ENCODE assay signal across 8 mouse cellular contexts in genomic region chr11:69156800-69157199, GRCm38 (mm10). TPM values are rescaled to one million over a fixed set of nuclear protein-coding genes. Genes with fewer than 3 reads are reported as not detected.
DNase-seq lines count a peak whose midpoint lies in the region; ATAC-seq and TF ChIP-seq lines count a peak whose summit lies in the region.

Alox12b (plus strand) TSS chr11:69156989.

- no peak within 1 kb of the TSS for H3K9ac ChIP-seq in kidney, postnatal 0 days (ENCODE audit: low read depth, low read length)
- peak within 1 kb of the TSS; percentile 2; the same call in 1 of the 2 replicates for H3K9ac ChIP-seq in forebrain, embryonic 13.5 days
- H3K9ac ChIP-seq in midbrain, embryonic 11.5 days (ENCODE audit: low read length), result no peak within 1 kb of the TSS

- H3K9me3 ChIP-seq in kidney, postnatal 0 days (replicated peaks; ENCODE audit: low read length), result no peaks in the 10 kb centered on the region
- H3K9me3 ChIP-seq in forebrain, embryonic 13.5 days (replicated peaks), result no peaks in the 10 kb centered on the region
- no peaks in the 10 kb centered on the region for H3K9me3 ChIP-seq in midbrain, embryonic 11.5 days (ENCODE audit: control insufficient read depth, low read length)

- H3K4me2 ChIP-seq in kidney, postnatal 0 days (ENCODE audit: low read length), result peak within 1 kb of the TSS; percentile 28; the same call in 1 of the 2 replicates
- peak within 1 kb of the TSS; percentile 45 for H3K4me2 ChIP-seq in forebrain, embryonic 13.5 days
- peak within 1 kb of the TSS; percentile 33 for H3K4me2 ChIP-seq in midbrain, embryonic 11.5 days

- H3K27ac ChIP-seq in kidney, postnatal 0 days, result no peak within 1 kb of the TSS
- no peak within 1 kb of the TSS for H3K27ac ChIP-seq in forebrain, embryonic 13.5 days
- H3K27ac ChIP-seq in midbrain, embryonic 11.5 days (ENCODE audit: low read depth, low read length), result no peak within 1 kb of the TSS

- peaks cover 7% of the 10 kb centered on the region; the same call in 1 of the 2 replicates for H3K27me3 ChIP-seq in kidney, postnatal 0 days (ENCODE audit: insufficient read depth, low read length)
- H3K27me3 ChIP-seq in forebrain, embryonic 13.5 days, result peaks cover 40% of the 10 kb centered on the region
- H3K27me3 ChIP-seq in midbrain, embryonic 11.5 days (ENCODE audit: control insufficient read depth, insufficient read depth, low read length), result peaks cover 8% of the 10 kb centered on the region; the same call in 1 of the 2 replicates

- no peak for TF ChIP-seq POLR2A in brain, embryonic 14.5 days (IDR thresholded peaks at IDR 0.05; ENCODE audit: borderline replicate concordance, extremely low read depth, insufficient read depth, insufficient read length, poor library complexity, severe bottlenecking)

- H3K36me3 ChIP-seq in kidney, postnatal 0 days (ENCODE audit: insufficient read depth, low read length), result no peaks in the 10 kb centered on the region
- no peaks in the 10 kb centered on the region for H3K36me3 ChIP-seq in forebrain, embryonic 13.5 days (ENCODE audit: poor library complexity, severe bottlenecking)
- H3K36me3 ChIP-seq in midbrain, embryonic 11.5 days (ENCODE audit: control insufficient read depth, insufficient read depth, low read length), result no peaks in the 10 kb centered on the region

- no peak within 1 kb of the TSS for H3K4me3 ChIP-seq in kidney, postnatal 0 days (replicated peaks; ENCODE audit: low read depth, low read length)
- H3K4me3 ChIP-seq in forebrain, embryonic 13.5 days, result peak within 1 kb of the TSS; percentile 19
- peak within 1 kb of the TSS; percentile 19 for H3K4me3 ChIP-seq in midbrain, embryonic 11.5 days (ENCODE audit: low read depth, low read length)

- peaks cover 8% of the 10 kb centered on the region; the same call in 1 of the 2 replicates for H3K4me1 ChIP-seq in kidney, postnatal 0 days (replicated peaks; ENCODE audit: insufficient read depth, low read length)
- peaks cover 10% of the 10 kb centered on the region; the same call in 1 of the 2 replicates for H3K4me1 ChIP-seq in forebrain, embryonic 13.5 days
- H3K4me1 ChIP-seq in midbrain, embryonic 11.5 days (ENCODE audit: control insufficient read depth, insufficient read depth, low read length), result peaks cover 7% of the 10 kb centered on the region; the same call in 1 of the 2 replicates

- 0 out of 2 replicates have a peak, but pooled peaks have one; percentile 29 for ATAC-seq in kidney, postnatal 0 days (replicated peaks; ENCODE audit: low FRiP score, low read depth)
- ATAC-seq in forebrain, embryonic 13.5 days, result peak; percentile 48; the same call in 1 of the 2 replicates
- peak; percentile 50; the same call in 1 of the 2 replicates for ATAC-seq in midbrain, embryonic 11.5 days (ENCODE audit: low FRiP score)

- 2% methylated on average over 18 of the region's 18 CpGs for WGBS in kidney, postnatal 0 days
- 3% methylated on average over 18 of the region's 18 CpGs for WGBS in forebrain, embryonic 13.5 days
- 3% methylated on average over 18 of the region's 18 CpGs for WGBS in midbrain, embryonic 11.5 days

- peak; percentile 63 for DNase-seq in kidney, postnatal 0 days (ENCODE audit: low spot score)
- DNase-seq in kidney, adult 9 months, result no peak
- peak; percentile 63 for DNase-seq in brain, embryonic 14.5 days (ENCODE audit: low read depth)
- DNase-seq in midbrain, embryonic 11.5 days (ENCODE audit: low spot score, missing footprints), result peak; percentile 89
- no peak for DNase-seq in gastrocnemius, postnatal 25 days
- no peak for DNase-seq in layer of hippocampus, postnatal 25 days (ENCODE audit: extremely low spot score in 1 of 2, low spot score in 1 of 2)
- no peak for DNase-seq in cerebellum, adult 18-20 months

- no peak for TF ChIP-seq CTCF in kidney, postnatal 0 days (IDR thresholded peaks at IDR 0.05; ENCODE audit: low read depth)
- TF ChIP-seq CTCF in brain, embryonic 14.5 days (IDR thresholded peaks at IDR 0.05; ENCODE audit: borderline replicate concordance, extremely low read depth, insufficient read depth, insufficient read length), result no peak

RNA-seq across cellular contexts. Expression of gene Alox12b, which starts in this region (rescaled TPM):
- 0.27 and 0.36 TPM in 2 replicates for polyA plus RNA-seq in kidney, postnatal 0 days (2015; fragmentation: Nextera tagmentation; extraction: Ambion mirVana)
- 0.13 and 0.23 TPM in 2 replicates for polyA plus RNA-seq in brain, embryonic 14.5 days (2012; rRNA removed)
- polyA plus RNA-seq in forebrain, embryonic 13.5 days (2015; fragmentation: Nextera tagmentation; extraction: Ambion mirVana), result not detected in 2 replicates
- not detected in 2 replicates for polyA plus RNA-seq in midbrain, embryonic 11.5 days (2014; fragmentation: Nextera tagmentation; extraction: Ambion mirVana)
- total RNA-seq in gastrocnemius, postnatal 25 days (2021), result under 1 TPM in 1 of 2 experiments, not detected in 1; 0.18 TPM
- 1 to 10 TPM; 4.0 to 7.2 TPM for total RNA-seq in layer of hippocampus, postnatal 25 days (2021)

Comparison
In these comparisons a context has a peak if more than half of its experiments do, and no peak if none do; other contexts are left out.
1. RNA of gene Alox12b (total RNA-seq): 4.0 to 7.2 TPM in layer of hippocampus, postnatal 25 days; 0.18 TPM in gastrocnemius, postnatal 25 days; every median in the first group is over 4 times any median in the second.
2. Peak in DNase-seq, ATAC-seq and H3K4me2 ChIP-seq in kidney, postnatal 0 days; RNA of the gene not detected or under 1 TPM.
3. Peak in DNase-seq in brain, embryonic 14.5 days; RNA of the gene not detected or under 1 TPM.
4. Peak in ATAC-seq, H3K4me3 ChIP-seq, H3K9ac ChIP-seq and H3K4me2 ChIP-seq in forebrain, embryonic 13.5 days; RNA of the gene not detected or under 1 TPM.
5. Peak in DNase-seq, ATAC-seq, H3K4me3 ChIP-seq and H3K4me2 ChIP-seq in midbrain, embryonic 11.5 days; RNA of the gene not detected or under 1 TPM.
6. Peak in every context shown above with its lines, with median percentiles within 50 percentile points of each other: ATAC-seq and H3K4me2 ChIP-seq.